Mouse (Mus musculus): ENCODE data around the gene Nfkbiz. TPM values are rescaled to one million over a fixed set of nuclear protein-coding genes. Genes with fewer than 3 reads are reported as not detected.

The Nfkbiz gene
- total RNA-seq, 1 experiment from 2014 or later = 280 TPM

Other genes with a start within 250 kb of the Nfkbiz start
- gene Nxpe3, start 56.4 kb upstream of the Nfkbiz start, total RNA-seq (2017) = 1.8 to 3.4 TPM (median 2.6 TPM) in 3 replicates
- gene Cep97, start 96.0 kb upstream of the Nfkbiz start, total RNA-seq (2017) = 2.2 to 16.1 TPM (median 6.4 TPM) in 3 replicates
- 492 to 553 TPM (median 534 TPM) in 3 replicates for gene Rpl24, start 127.4 kb upstream of the Nfkbiz start, total RNA-seq (2017)
- gene Zbtb11, start 135.0 kb upstream of the Nfkbiz start, total RNA-seq (2017) = 40.7 to 58.5 TPM (median 42.8 TPM) in 3 replicates
- 107 to 153 TPM (median 130 TPM) in 3 replicates for gene Pcnp, start 190.8 kb upstream of the Nfkbiz start, total RNA-seq (2017)
- 26.5 to 36.3 TPM (median 32.0 TPM) in 3 replicates for gene Trmt10c, start 198.9 kb upstream of the Nfkbiz start, total RNA-seq (2017)
- 26.3 to 54.9 TPM (median 30.8 TPM) in 3 replicates for gene Senp7, start 209.4 kb upstream of the Nfkbiz start, total RNA-seq (2017)